Mouse (Mus musculus): ENCODE results near the gene Rbm8a. TPM values are rescaled to one million over a fixed set of nuclear protein-coding genes. Genes with fewer than 3 reads are reported as not detected.
"Not testable (repeated sequence)": the region's sequence is repeated elsewhere in the genome, so short reads cannot be mapped to it uniquely, and the experiment has no call there.

The Rbm8a gene
- polyA plus RNA-seq, 1 experiment from 2014 or later: 150 TPM

DNA sequence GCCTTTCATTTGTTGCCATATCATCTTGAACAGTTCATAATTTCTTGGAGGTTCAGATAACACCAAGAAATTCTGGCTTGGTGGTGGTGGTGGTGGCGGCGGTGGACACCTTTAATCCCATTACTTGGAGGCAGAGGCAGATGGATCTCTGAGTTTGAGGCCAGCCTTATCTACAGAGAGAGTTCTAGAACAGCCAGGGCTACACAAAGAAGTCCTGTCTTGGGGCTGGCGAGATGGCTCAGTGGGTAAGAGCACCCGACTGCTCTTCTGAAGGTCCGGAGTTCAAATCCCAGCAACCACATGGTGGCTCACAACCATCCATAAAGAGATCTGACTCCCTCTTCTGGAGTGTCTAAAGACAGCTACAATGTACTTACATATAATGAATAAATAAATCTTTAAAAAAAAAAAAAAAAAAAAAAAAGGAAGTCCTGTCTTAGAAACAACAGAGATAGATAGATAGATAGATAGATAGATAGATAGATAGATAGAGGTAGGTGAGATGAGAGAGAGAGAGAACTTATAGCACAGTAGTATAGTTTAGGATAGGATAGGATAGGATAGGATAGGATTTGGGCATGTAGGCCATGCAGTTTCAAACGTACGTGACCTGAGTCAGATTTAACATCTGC is 36.1 kb downstream of the Rbm8a start:
- not testable (repeated sequence) for DNase-seq (ENCODE audit: low spot score)

DNA sequence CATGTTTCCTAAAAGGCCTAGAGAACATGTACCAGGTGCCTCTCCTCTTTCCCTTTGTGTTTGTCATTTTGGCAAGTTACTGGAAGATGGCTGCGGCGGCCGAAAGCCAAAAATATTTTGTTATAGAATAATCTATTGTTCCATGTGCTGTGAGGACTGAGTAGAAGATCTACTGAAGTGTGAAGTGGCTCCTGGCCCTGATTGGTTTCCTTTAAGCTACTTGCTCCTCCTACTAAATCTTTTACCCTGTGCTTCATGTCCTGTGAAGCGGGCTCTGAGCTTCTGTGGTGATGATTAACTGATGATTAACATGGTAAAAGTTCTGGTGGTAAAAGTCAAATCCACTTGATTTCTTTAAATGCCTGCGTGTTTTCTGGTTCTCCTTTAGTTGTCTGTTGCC is 37.2 kb downstream of the Rbm8a start:
- DNase-seq (ENCODE audit: low spot score): no peak
- H3K27ac ChIP-seq: no peak overlapping the region
- no peak overlapping the region for H3K4me3 ChIP-seq
- H3K4me1 ChIP-seq: peaks cover 24% of the 10 kb centered on the region
- no peaks in the 10 kb centered on the region for H3K36me3 ChIP-seq
- H3K27me3 ChIP-seq (ENCODE audit: insufficient read depth, poor library complexity, severe bottlenecking): peaks cover 15% of the 10 kb centered on the region
- no peaks in the 10 kb centered on the region for H3K9me3 ChIP-seq
- 86% methylated on average over 5 of the region's 5 CpGs for WGBS

More for the DNA sequence above, 36.1 kb downstream of the Rbm8a start:
- not testable (repeated sequence) for H3K27me3 ChIP-seq (ENCODE audit: insufficient read depth, poor library complexity, severe bottlenecking); H3K9me3 ChIP-seq; H3K36me3 ChIP-seq; H3K4me3 ChIP-seq; H3K27ac ChIP-seq
- 84% methylated on average over 7 of the region's 7 CpGs for WGBS
- peaks cover 24% of the 10 kb centered on the region for H3K4me1 ChIP-seq

DNA sequence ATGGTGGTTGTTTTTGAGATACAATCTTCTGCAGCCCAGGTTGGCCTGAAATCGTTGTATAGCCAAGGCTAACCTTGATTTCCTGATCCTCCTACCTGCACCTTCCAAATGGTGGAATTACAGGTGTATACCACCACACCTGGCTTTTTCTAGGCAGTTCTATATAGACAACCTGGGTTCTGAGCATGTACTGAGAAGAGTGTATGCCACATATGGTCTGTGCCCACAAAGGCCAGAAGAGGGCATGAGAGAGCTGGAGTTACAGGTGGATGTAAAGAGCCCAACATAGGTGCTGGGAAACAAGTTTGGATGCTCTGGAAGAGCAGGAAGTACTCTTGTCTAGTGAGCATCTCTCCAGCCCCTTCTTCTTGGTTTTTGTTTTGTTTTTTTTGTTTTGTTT is 37.6 kb downstream of the Rbm8a start:
- Histone ChIP-seq H3K4me1 (peaks cover 24% of the 10 kb centered on the region), H3K36me3 (no peaks in the 10 kb centered on the region), H3K4me3 (no peak overlapping the region), H3K9me3 (no peaks in the 10 kb centered on the region), H3K27me3 (ENCODE audit: insufficient read depth, poor library complexity, severe bottlenecking) (peaks cover 18% of the 10 kb centered on the region), H3K27ac (no peak overlapping the region)
- no peak for DNase-seq (ENCODE audit: low spot score)
- 43% methylated on average over 1 of the region's 1 CpGs for WGBS

DNA sequence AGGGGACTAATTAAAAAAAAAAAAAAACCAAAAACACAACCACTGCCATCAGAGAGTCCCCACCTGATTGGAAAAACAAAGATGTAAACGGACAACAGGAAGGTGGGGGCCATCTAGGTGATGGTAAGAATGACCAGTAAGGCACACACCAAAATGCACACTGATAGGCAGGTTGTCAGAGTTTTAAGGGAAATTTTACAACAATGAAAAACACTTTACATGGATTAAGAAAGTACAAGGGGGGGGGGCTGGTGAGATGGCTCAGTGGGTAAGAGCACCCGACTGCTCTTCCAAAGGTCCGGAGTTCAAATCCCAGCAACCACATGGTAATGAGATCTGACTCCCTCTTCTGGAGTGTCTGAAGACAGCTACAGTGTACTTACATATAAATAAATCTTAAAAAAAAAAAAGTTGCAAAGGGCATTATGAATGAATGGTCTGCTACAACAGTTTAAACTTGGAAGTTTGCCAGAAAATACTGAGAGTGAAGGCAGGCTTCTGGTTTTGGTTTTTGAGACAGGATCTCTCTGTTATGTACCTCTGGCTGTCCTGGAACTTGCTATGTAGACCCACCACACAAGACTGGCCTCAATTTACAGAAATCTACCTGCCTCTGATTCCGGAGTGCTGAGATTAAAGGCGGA is 38.8 kb downstream of the Rbm8a start:
- no peaks in the 10 kb centered on the region for H3K36me3 ChIP-seq
- DNase-seq (ENCODE audit: low spot score): no peak
- peaks cover 19% of the 10 kb centered on the region for H3K4me1 ChIP-seq
- H3K27ac ChIP-seq: no peak overlapping the region
- H3K9me3 ChIP-seq: no peaks in the 10 kb centered on the region
- WGBS: 93% methylated on average over 5 of the region's 5 CpGs
- peaks cover 14% of the 10 kb centered on the region for H3K27me3 ChIP-seq (ENCODE audit: insufficient read depth, poor library complexity, severe bottlenecking)
- no peak overlapping the region for H3K4me3 ChIP-seq

DNA sequence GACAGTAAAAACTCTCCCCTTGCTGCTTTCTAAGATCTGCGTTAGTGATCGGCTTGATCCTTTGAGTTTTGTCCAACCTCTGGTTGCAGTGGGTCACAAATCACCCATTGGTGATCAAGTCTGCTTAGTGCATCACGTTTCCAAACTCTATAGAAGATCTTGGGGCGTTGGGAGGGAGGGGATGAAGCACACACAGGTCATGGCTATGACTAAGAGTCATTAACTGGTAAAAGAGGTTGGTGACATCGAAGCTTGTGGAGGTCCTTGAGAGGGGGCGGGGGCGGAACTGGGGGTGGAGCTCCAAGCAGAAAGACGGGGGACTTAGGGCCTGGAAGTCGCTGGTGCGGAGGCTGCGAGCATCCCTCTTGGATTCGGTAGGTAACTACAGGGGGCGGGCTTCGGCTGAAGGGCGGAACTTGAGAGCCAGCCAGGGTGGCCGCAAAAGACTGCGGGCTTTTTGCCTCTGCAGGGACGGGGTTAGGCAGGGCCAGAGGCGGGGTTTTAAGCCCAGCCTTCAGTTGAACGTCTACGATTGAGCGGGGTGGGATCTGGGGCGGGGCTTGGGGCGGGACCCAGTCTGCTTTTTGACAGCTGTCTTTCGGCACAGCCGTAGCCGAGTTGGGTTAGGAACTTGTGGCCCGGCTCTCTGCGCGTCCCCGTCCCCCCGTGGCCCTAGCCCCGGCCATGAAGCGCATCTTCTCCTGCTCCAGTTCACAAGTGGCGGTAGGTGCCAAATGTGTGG is 40.2 kb downstream of the Rbm8a start, which contains the start of gene Ankrd35:
Ankrd35 (plus strand) TSS at position 405 of the 742 bp plus-strand sequence.
- Histone ChIP-seq H3K27me3 (ENCODE audit: insufficient read depth, poor library complexity, severe bottlenecking) (peaks cover 14% of the 10 kb centered on the region), H3K27ac (no peak within 1 kb of the TSS), H3K4me3 (peak within 1 kb of the TSS; percentile 64), H3K9me3 (no peaks in the 10 kb centered on the region), H3K4me1 (peaks cover 14% of the 10 kb centered on the region), H3K36me3 (no peaks in the 10 kb centered on the region)
- peak; percentile 94 for DNase-seq (ENCODE audit: low spot score)
- WGBS: 5% methylated on average over 35 of the region's 35 CpGs

DNA sequence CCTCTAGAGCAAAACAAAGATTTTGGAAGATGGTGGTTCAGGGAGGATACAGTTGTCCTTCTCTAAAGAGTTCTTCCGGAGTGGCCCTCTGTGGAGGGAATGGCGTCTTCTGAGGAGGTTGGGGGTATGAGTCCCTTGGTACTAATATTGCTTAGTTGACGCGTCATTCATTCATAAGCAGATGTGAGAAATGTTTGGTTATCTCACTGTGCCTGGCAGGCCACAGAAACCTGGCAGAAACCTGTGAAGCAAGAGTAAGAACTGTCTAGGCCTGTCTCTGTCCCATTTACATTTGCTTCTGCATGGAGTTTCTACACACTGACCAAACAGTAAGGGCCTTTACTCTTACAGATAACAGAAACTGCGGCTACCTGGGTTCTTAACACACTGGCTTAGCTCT is 41.8 kb downstream of the Rbm8a start:
- Histone ChIP-seq H3K4me3 (no peak overlapping the region), H3K27ac (no peak overlapping the region), H3K27me3 (ENCODE audit: insufficient read depth, poor library complexity, severe bottlenecking) (peaks cover 14% of the 10 kb centered on the region), H3K9me3 (no peaks in the 10 kb centered on the region), H3K4me1 (peaks cover 14% of the 10 kb centered on the region), H3K36me3 (no peaks in the 10 kb centered on the region)
- no peak for DNase-seq (ENCODE audit: low spot score)
- 91% methylated on average over 5 of the region's 5 CpGs for WGBS

DNA sequence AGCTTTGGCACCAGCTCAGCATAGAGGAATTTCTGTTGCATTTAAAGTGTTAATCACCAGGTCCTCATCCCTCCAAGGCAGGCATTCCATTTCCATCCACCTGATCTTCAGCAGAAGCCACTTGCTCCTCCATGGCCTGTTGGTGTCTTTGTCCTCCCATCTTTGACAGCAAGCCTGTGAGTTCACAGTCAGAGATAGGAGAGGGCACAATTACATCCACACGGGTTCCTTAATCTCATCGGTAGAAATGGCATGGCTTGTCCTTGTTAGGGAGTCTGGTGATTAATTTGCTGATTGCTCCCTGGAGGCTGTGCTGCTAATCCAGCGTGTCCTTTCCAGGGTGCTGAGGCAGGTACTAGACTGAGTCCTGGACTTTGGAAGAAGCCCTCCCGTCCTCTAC is 43.8 kb downstream of the Rbm8a start:
- H3K27ac ChIP-seq: no peak overlapping the region
- H3K27me3 ChIP-seq (ENCODE audit: insufficient read depth, poor library complexity, severe bottlenecking): peaks cover 21% of the 10 kb centered on the region
- peaks cover 14% of the 10 kb centered on the region for H3K4me1 ChIP-seq
- no peak overlapping the region for H3K4me3 ChIP-seq
- no peaks in the 10 kb centered on the region for H3K36me3 ChIP-seq
- DNase-seq (ENCODE audit: low spot score): peak; percentile 57
- WGBS: 59% methylated on average over 4 of the region's 4 CpGs
- H3K9me3 ChIP-seq: no peaks in the 10 kb centered on the region

DNA sequence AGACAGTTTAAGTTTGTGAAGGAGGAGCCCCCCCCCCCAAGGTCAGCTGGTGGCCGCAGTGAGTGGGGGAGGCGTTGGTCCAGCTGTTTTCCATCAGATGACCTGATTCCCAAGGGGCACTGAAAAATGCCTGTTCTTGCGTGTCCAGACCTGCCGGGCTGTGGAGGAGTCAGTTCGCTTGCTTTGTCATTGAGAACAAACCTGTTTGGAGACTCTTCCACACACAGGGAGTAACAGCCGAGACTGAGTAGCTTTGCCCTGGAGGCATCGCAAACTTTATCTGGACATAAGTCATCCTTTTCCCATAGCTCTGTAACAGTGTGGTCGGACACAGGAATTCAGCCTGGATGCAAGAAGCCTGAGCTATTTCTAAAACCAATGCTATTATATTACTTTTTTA is 44.7 kb downstream of the Rbm8a start:
- DNase-seq (ENCODE audit: low spot score): peak; percentile 61
- H3K27me3 ChIP-seq (ENCODE audit: insufficient read depth, poor library complexity, severe bottlenecking): peaks cover 29% of the 10 kb centered on the region
- no peaks in the 10 kb centered on the region for H3K9me3 ChIP-seq
- H3K27ac ChIP-seq: no peak overlapping the region
- peaks cover 19% of the 10 kb centered on the region for H3K4me1 ChIP-seq
- WGBS: 54% methylated on average over 8 of the region's 8 CpGs
- no peak overlapping the region for H3K4me3 ChIP-seq
- H3K36me3 ChIP-seq: no peaks in the 10 kb centered on the region

DNA sequence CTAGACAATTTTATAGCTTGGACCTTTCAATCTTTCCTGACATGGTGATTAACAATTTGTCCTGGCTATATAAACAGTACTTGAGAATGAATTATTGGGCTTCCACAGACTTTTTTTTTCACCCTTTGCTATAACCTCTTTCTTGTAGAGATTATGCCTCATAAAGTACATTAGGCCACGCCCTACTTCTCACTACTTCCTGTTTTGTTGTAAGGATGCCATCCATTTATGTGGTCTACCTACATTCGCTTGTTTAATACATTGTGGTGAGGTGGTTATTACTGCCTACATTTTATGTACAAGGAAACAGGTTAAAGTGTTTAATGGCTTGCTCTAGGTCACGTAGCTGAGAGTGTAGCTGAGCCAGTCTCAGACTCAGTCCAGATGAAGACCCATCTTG is 45.4 kb downstream of the Rbm8a start:
- Histone ChIP-seq H3K36me3 (no peaks in the 10 kb centered on the region), H3K4me1 (peaks cover 14% of the 10 kb centered on the region), H3K4me3 (no peak overlapping the region), H3K9me3 (no peaks in the 10 kb centered on the region), H3K27me3 (ENCODE audit: insufficient read depth, poor library complexity, severe bottlenecking) (peaks cover 36% of the 10 kb centered on the region), H3K27ac (no peak overlapping the region)
- 88% methylated on average over 3 of the region's 3 CpGs for WGBS
- DNase-seq (ENCODE audit: low spot score): no peak

DNA sequence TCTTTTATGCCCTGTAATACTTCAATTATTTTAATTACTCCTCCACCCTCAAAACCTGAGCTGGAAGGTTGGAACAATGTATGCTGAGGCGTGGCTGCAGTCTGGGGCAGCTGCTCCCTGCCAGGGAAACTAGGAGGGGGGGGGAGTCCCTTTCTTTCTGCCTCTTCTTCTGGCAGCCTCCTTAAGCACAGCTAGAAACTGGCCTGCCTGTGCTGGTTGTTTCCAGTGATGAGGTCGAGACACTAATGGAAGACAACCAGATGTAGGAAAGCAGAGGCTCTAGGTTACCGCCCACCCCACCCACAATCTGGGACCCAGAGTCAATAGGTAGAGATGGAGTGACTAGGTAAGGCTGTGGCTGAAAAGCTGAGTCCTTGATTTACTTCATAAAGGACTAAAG is 46.0 kb downstream of the Rbm8a start:
- 50% methylated on average over 3 of the region's 3 CpGs for WGBS

DNA sequence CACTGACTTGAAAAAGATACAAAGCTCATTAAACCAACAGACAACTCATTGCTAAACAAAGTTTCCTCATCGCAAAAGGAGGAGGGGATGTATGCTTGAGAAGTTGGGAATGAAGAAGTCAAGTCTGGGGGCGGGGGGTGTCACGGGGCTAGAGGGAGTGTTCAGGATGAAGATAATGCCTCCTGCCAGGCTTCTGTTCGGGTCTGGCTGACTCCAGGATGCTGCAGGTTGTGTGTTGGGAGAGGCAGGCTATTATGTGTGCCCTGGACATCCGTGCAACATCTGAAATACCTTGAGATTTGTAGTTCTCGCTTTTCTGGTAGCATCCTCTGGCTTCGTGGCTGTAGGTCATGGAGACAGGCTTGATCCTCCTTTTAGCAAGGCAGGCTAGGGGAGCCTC is 48.7 kb downstream of the Rbm8a start:
- DNase-seq (ENCODE audit: low spot score): no peak
- Histone ChIP-seq H3K9me3 (no peaks in the 10 kb centered on the region), H3K27me3 (ENCODE audit: insufficient read depth, poor library complexity, severe bottlenecking) (peaks cover 50% of the 10 kb centered on the region), H3K4me1 (peaks cover 9% of the 10 kb centered on the region), H3K27ac (no peak overlapping the region), H3K4me3 (no peak overlapping the region), H3K36me3 (no peaks in the 10 kb centered on the region)
- WGBS: 64% methylated on average over 7 of the region's 7 CpGs

More for the DNA sequence above, 46.0 kb downstream of the Rbm8a start:
- no peak overlapping the region for H3K27ac ChIP-seq
- no peaks in the 10 kb centered on the region for H3K36me3 ChIP-seq
- H3K4me1 ChIP-seq: peaks cover 9% of the 10 kb centered on the region
- DNase-seq (ENCODE audit: low spot score): no peak
- H3K27me3 ChIP-seq (ENCODE audit: insufficient read depth, poor library complexity, severe bottlenecking): peaks cover 41% of the 10 kb centered on the region
- no peak overlapping the region for H3K4me3 ChIP-seq
- no peaks in the 10 kb centered on the region for H3K9me3 ChIP-seq

DNA sequence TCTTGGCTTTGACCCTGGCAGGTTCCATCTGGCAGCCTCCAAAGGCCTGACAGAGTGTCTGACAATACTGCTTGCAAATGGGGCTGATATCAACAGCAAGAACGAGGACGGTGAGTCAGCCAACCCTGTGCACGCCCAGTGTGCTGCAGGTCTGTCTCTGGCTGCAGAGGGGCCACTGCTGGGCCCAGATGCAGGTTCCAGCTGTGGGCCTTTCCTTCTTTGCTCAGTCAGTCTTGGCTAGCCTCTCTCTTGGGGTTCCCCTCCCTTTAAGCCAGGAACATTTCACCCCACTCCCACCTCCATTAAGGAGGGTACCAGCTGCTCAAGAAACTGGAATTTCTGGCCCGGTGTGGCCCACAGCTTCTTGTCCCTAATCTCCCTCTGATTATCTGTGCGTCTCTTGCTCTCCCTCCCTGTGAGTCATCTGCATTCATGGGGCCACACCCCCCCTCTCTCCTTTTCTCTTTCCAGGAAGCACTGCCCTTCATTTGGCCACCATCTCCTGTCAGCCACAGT is 49.5 kb downstream of the Rbm8a start:
- no peak overlapping the region for H3K4me3 ChIP-seq
- H3K27me3 ChIP-seq (ENCODE audit: insufficient read depth, poor library complexity, severe bottlenecking): peaks cover 58% of the 10 kb centered on the region
- H3K36me3 ChIP-seq: no peaks in the 10 kb centered on the region
- peak; percentile 71 for DNase-seq (ENCODE audit: low spot score)
- WGBS: 11% methylated on average over 5 of the region's 5 CpGs
- no peaks in the 10 kb centered on the region for H3K9me3 ChIP-seq
- H3K4me1 ChIP-seq: peaks cover 12% of the 10 kb centered on the region
- no peak overlapping the region for H3K27ac ChIP-seq

Measured in heart, embryonic 10.5 days (tissue).